In genomic region chr15:100869558-100869957, GRCm38 (mm10) we compare ENCODE assay signal across 7 mouse cellular contexts. TPM values are rescaled to one million over a fixed set of nuclear protein-coding genes. Genes with fewer than 3 reads are reported as not detected.
DNase-seq lines count a peak whose midpoint lies in the region; ATAC-seq and TF ChIP-seq lines count a peak whose summit lies in the region.

Scn8a (plus strand) TSS chr15:100869858.

- H3K27ac ChIP-seq in lung, embryonic 14.5 days (ENCODE audit: low read depth) = no peak within 1 kb of the TSS
- H3K27ac ChIP-seq in forebrain, embryonic 13.5 days = no peak within 1 kb of the TSS; the same call in 1 of the 2 replicates
- H3K27ac ChIP-seq in neural tube, embryonic 15.5 days (replicated peaks) = peak within 1 kb of the TSS; percentile 87

- intact Hi-C loops in left cerebral cortex, postnatal 10 days (cut with DNase I) = no loop called here

- WGBS in lung, embryonic 14.5 days = 67% methylated on average over 7 of the region's 7 CpGs
- 63% methylated on average over 7 of the region's 7 CpGs for WGBS in forebrain, embryonic 13.5 days
- WGBS in neural tube, embryonic 15.5 days = 68% methylated on average over 7 of the region's 7 CpGs

- H3K9ac ChIP-seq in lung, embryonic 14.5 days = peak within 1 kb of the TSS; percentile 40
- H3K9ac ChIP-seq in forebrain, embryonic 13.5 days = peak within 1 kb of the TSS; percentile 65
- H3K9ac ChIP-seq in neural tube, embryonic 15.5 days (replicated peaks) = peak within 1 kb of the TSS; percentile 64

- no peaks in the 10 kb centered on the region for H3K9me3 ChIP-seq in lung, embryonic 14.5 days (ENCODE audit: low read depth, low read length)
- H3K9me3 ChIP-seq in forebrain, embryonic 13.5 days (replicated peaks) = peaks cover 3% of the 10 kb centered on the region; the same call in 1 of the 2 replicates
- H3K9me3 ChIP-seq in neural tube, embryonic 15.5 days (replicated peaks) = peaks cover 2% of the 10 kb centered on the region; the same call in 1 of the 2 replicates

- DNase-seq in lung, embryonic 14.5 days = no peak
- DNase-seq in lung, postnatal 25 days (ENCODE audit: low spot score) = no peak
- no peak for DNase-seq in left cerebral cortex, postnatal 10 days (ENCODE audit: extremely low spot score in 1 of 2, low spot score in 2 of 2)
- DNase-seq in right cerebral cortex, postnatal 36 days (ENCODE audit: low spot score in 2 of 2) = no peak
- DNase-seq in retina, postnatal 1 day = no peak

- peak within 1 kb of the TSS; percentile 80 for H3K4me2 ChIP-seq in lung, embryonic 14.5 days
- peak within 1 kb of the TSS; percentile 89 for H3K4me2 ChIP-seq in forebrain, embryonic 13.5 days
- H3K4me2 ChIP-seq in neural tube, embryonic 15.5 days = peak within 1 kb of the TSS; percentile 73

- H3K4me1 ChIP-seq in lung, embryonic 14.5 days (ENCODE audit: insufficient read depth) = no peaks in the 10 kb centered on the region
- H3K4me1 ChIP-seq in forebrain, embryonic 13.5 days = peaks cover 30% of the 10 kb centered on the region
- H3K4me1 ChIP-seq in neural tube, embryonic 15.5 days = peaks cover 38% of the 10 kb centered on the region

- H3K36me3 ChIP-seq in lung, embryonic 14.5 days (ENCODE audit: insufficient read depth) = no peaks in the 10 kb centered on the region
- no peaks in the 10 kb centered on the region for H3K36me3 ChIP-seq in forebrain, embryonic 13.5 days (ENCODE audit: poor library complexity, severe bottlenecking)
- no peaks in the 10 kb centered on the region for H3K36me3 ChIP-seq in neural tube, embryonic 15.5 days

- TF ChIP-seq CTCF in lung, embryonic 14.5 days (IDR thresholded peaks at IDR 0.05; ENCODE audit: low read depth) = no peak

- no peak for ATAC-seq in lung, embryonic 14.5 days (ENCODE audit: insufficient read depth)
- ATAC-seq in forebrain, embryonic 13.5 days = no peak
- no peak for ATAC-seq in neural tube, embryonic 15.5 days (ENCODE audit: low FRiP score)

- peaks cover 51% of the 10 kb centered on the region for H3K27me3 ChIP-seq in lung, embryonic 14.5 days (ENCODE audit: insufficient read depth, low read length)
- H3K27me3 ChIP-seq in forebrain, embryonic 13.5 days = peaks cover 20% of the 10 kb centered on the region
- no peaks in the 10 kb centered on the region; the same call in 1 of the 2 replicates for H3K27me3 ChIP-seq in neural tube, embryonic 15.5 days (replicated peaks)

- peak within 1 kb of the TSS; percentile 62 for H3K4me3 ChIP-seq in lung, embryonic 14.5 days (ENCODE audit: low read depth, low read length)
- peak within 1 kb of the TSS; percentile 84 for H3K4me3 ChIP-seq in forebrain, embryonic 13.5 days
- peak within 1 kb of the TSS; percentile 77 for H3K4me3 ChIP-seq in neural tube, embryonic 15.5 days (replicated peaks)

RNA-seq across cellular contexts. Expression of gene Scn8a, which starts in this region (rescaled TPM):
- polyA plus RNA-seq in lung, embryonic 14.5 days (2014; fragmentation: Nextera tagmentation; extraction: Ambion mirVana) = 1.3 and 2.6 TPM in 2 replicates
- 13.3 and 17.1 TPM in 2 replicates for polyA plus RNA-seq in forebrain, embryonic 13.5 days (2015; fragmentation: Nextera tagmentation; extraction: Ambion mirVana)
- total RNA-seq in left cerebral cortex, postnatal 10 days (2021) = 100 to 1,000 TPM; 164 to 171 TPM
- 24.9 and 29.2 TPM in 2 replicates for polyA plus RNA-seq in neural tube, embryonic 15.5 days (2015; fragmentation: Nextera tagmentation; extraction: Ambion mirVana)
